Mouse (Mus musculus): ENCODE results near the gene Zmiz2. TPM values are rescaled to one million over a fixed set of nuclear protein-coding genes. Genes with fewer than 3 reads are reported as not detected.
A peak's percentile ranks its signal among the peaks of the same experiment; 100 is the strongest.
"Not testable (repeated sequence)": the region's sequence is repeated elsewhere in the genome, so short reads cannot be mapped to it uniquely, and the experiment has no call there.

The Zmiz2 gene
- polyA plus RNA-seq, 1 experiment from 2014 or later = 7.4 TPM

DNA sequence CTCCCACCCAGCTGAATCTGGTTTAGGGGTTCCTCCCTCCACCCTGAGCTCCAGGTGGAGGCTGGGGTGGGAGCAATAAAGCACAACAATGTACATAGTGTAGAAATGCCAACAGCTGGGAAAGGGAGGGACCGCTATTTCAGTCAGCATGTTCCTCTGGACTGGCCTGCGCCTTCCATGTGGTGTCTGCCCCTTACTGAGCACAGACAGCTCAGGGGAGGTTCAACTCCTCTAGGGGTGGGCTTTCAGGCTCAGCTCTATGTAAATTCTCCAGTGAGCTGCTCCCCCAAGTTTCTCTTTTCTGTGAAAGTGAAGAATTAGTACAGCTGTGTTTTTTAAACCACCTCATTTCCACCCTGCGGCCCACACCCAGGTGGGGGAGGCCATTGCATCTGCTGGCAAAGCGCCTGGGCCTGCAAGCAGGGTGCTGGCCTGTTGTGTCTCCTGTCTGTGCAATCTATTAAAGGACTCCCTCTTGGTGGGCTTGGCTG is 16.8 kb downstream of the Zmiz2 start:
- Histone ChIP-seq H3K4me3 (ENCODE audit: low read length) (no peak overlapping the region), H3K9me3 (replicated peaks; ENCODE audit: control insufficient read depth, low read length) (no peaks in the 10 kb centered on the region), H3K4me2 (ENCODE audit: low read depth, low read length) (no peak overlapping the region), H3K9ac (ENCODE audit: low read length) (peak overlapping the region; percentile 52), H3K27me3 (ENCODE audit: control insufficient read depth, insufficient read depth, low read length) (no peaks in the 10 kb centered on the region), H3K27ac (ENCODE audit: low read length) (peak overlapping the region; percentile 83), H3K36me3 (ENCODE audit: control insufficient read depth, insufficient read depth) (peaks cover 37% of the 10 kb centered on the region), H3K4me1 (ENCODE audit: control insufficient read depth, insufficient read depth, low read length) (peaks cover 42% of the 10 kb centered on the region)
- 54% methylated on average over 4 of the region's 4 CpGs for WGBS
- peak; percentile 10; the same call in 1 of the 2 replicates for ATAC-seq (replicated peaks; ENCODE audit: extremely low read depth, insufficient read depth, low FRiP score)

DNA sequence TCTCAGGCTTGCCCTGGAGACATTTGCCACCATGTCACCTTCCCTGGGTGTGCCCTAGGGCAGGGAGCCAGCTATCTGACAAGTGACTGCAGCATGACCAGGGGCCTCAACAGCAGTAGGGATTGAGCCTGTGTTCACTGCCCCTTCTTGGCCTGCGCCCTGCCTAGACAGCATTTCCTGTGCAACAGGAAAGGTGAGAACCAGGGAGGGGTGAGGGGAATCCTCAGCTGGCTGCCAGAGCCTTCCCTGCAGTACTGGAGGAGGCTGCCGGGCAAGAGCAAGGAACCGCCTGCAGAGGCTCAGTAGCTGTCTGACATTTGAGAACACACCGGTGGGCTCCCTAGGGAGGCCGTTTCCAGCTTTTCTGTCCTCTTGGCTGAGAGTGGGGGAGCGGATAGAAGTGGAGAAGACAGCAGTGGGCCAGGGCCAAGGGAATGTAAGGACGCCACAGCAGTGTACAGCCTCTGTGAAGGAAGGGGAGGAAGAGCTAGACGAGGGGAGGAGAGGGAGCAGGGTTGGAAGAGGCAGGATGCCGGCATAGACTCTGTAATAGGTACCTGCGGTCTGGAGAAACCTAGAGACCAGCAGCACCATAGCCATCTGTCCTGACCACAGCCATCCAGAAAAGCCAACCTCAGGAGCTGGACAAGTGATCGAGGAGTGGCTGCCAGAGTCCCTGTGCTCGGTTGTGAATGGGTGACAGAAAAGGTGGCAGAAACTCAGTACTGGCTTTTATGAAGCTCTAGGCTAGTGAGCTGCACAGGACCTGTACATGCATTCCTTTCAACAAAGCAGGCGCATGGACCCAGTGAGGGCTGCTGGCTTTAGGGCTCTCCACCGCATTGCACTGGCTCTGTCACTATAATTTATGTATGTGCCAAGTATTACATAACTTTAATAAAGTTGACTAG is 17.6 kb downstream of the Zmiz2 start:
- peaks cover 31% of the 10 kb centered on the region for H3K36me3 ChIP-seq (ENCODE audit: control insufficient read depth, insufficient read depth)
- H3K9me3 ChIP-seq (replicated peaks; ENCODE audit: control insufficient read depth, low read length) = no peaks in the 10 kb centered on the region
- peak overlapping the region; percentile 30 for H3K9ac ChIP-seq (ENCODE audit: low read length)
- H3K27me3 ChIP-seq (ENCODE audit: control insufficient read depth, insufficient read depth, low read length) = no peaks in the 10 kb centered on the region
- no peak overlapping the region for H3K4me3 ChIP-seq (ENCODE audit: low read length)
- 23% methylated on average over 14 of the region's 14 CpGs for WGBS
- peaks cover 42% of the 10 kb centered on the region for H3K4me1 ChIP-seq (ENCODE audit: control insufficient read depth, insufficient read depth, low read length)
- peak overlapping the region; percentile 2; the same call in 1 of the 2 replicates for H3K4me2 ChIP-seq (ENCODE audit: low read depth, low read length)
- peak; percentile 72 for ATAC-seq (replicated peaks; ENCODE audit: extremely low read depth, insufficient read depth, low FRiP score)
- H3K27ac ChIP-seq (ENCODE audit: low read length) = peak overlapping the region; percentile 83

DNA sequence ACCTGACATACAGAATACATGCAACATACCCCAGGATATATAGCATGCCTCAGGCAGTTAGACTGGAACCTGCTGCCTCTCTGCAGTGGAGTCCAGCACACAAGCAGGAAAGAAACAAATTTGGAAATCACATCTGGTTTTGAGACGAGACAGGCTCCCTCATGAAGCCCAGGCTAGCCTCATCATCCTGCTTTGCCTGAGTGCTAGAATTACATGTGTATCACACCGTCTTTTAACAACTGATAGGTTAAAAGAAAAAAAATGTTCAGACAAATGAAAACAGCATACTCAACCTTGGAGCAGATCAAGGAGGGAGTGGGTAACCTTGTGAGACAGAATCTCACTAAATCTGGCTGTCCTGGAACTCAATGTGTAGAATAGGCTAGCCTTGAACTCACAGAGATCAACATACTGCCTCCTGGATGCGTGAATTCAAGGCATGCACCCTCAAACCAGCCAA is 18.3 kb downstream of the Zmiz2 start:
- WGBS = 81% methylated on average over 3 of the region's 3 CpGs

DNA sequence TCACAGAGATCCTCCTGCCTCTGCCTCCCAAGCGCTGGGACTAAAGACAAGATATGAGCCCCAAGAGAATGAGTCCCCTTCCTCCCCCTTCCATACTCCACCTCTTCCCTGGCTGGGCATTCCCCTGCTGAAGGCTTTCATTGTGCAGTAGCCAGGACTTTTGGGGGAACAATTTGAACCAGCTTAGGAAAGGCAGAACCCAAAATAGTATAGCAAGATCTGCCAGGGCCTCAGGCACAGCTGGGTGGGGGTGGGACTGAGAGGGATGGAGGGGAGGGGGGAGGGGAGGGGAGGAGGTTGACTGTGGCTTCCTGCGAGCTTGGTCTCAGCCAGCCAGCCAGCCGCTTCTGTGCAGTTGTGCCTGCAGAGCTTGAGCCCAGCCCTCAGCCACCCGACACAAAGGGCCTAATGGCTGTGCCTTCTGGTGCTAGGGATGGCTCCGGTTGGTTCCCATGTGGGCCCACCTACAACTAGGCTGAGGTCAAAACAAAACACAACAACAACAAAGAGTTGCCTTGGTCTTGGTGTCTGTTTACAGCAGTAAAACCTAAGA is 21.3 kb downstream of the Zmiz2 start:
- Histone ChIP-seq H3K4me3 (ENCODE audit: low read length) (no peak overlapping the region), H3K9me3 (replicated peaks; ENCODE audit: control insufficient read depth, low read length) (no peaks in the 10 kb centered on the region), H3K27ac (ENCODE audit: low read length) (peak overlapping the region; percentile 41; the same call in 1 of the 2 replicates), H3K36me3 (ENCODE audit: control insufficient read depth, insufficient read depth) (no peaks in the 10 kb centered on the region), H3K4me1 (ENCODE audit: control insufficient read depth, insufficient read depth, low read length) (peaks cover 39% of the 10 kb centered on the region), H3K27me3 (ENCODE audit: control insufficient read depth, insufficient read depth, low read length) (no peaks in the 10 kb centered on the region), H3K9ac (ENCODE audit: low read length) (peak overlapping the region; percentile 34; the same call in 1 of the 2 replicates), H3K4me2 (ENCODE audit: low read depth, low read length) (no peak overlapping the region)
- WGBS = 44% methylated on average over 5 of the region's 5 CpGs
- ATAC-seq (replicated peaks; ENCODE audit: extremely low read depth, insufficient read depth, low FRiP score) = peak; percentile 21

More for the DNA sequence above, 18.3 kb downstream of the Zmiz2 start:
- Histone ChIP-seq H3K9ac (ENCODE audit: low read length) (peak overlapping the region; percentile 30), H3K4me3 (ENCODE audit: low read length) (no peak overlapping the region), H3K36me3 (ENCODE audit: control insufficient read depth, insufficient read depth) (peaks cover 24% of the 10 kb centered on the region), H3K27me3 (ENCODE audit: control insufficient read depth, insufficient read depth, low read length) (no peaks in the 10 kb centered on the region), H3K4me1 (ENCODE audit: control insufficient read depth, insufficient read depth, low read length) (peaks cover 45% of the 10 kb centered on the region), H3K9me3 (replicated peaks; ENCODE audit: control insufficient read depth, low read length) (no peaks in the 10 kb centered on the region), H3K27ac (ENCODE audit: low read length) (peak overlapping the region; percentile 83; the same call in 1 of the 2 replicates), H3K4me2 (ENCODE audit: low read depth, low read length) (no peak overlapping the region)
- no peak for ATAC-seq (replicated peaks; ENCODE audit: extremely low read depth, insufficient read depth, low FRiP score)

DNA sequence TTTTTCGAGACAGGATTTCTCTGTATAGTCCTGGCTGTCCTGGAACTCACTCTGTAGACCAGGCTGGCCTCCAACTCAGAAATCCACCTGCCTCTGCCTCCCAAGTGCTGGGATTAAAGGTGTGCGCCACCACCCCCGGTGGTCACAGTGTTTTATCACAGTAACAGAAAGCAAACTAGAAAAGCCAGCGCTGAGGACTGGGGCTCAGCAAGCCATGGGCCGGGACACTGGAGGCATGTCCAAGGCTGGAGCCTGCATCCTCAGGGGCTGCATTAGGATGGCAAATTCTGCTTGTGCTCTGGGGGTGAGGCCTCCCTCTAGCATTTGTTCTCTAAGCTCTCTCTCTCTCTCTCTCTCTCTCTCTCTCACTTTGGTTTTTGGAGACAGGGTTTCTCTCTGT is 21.9 kb downstream of the Zmiz2 start:
- not testable (repeated sequence) for H3K4me2 ChIP-seq (ENCODE audit: low read depth, low read length); ATAC-seq (replicated peaks; ENCODE audit: extremely low read depth, insufficient read depth, low FRiP score); H3K36me3 ChIP-seq (ENCODE audit: control insufficient read depth, insufficient read depth); H3K9me3 ChIP-seq (replicated peaks; ENCODE audit: control insufficient read depth, low read length); H3K4me3 ChIP-seq (ENCODE audit: low read length); H3K9ac ChIP-seq (ENCODE audit: low read length); H3K27ac ChIP-seq (ENCODE audit: low read length); H3K27me3 ChIP-seq (ENCODE audit: control insufficient read depth, insufficient read depth, low read length)
- peaks cover 34% of the 10 kb centered on the region for H3K4me1 ChIP-seq (ENCODE audit: control insufficient read depth, insufficient read depth, low read length)
- WGBS = 86% methylated on average over 5 of the region's 5 CpGs

DNA sequence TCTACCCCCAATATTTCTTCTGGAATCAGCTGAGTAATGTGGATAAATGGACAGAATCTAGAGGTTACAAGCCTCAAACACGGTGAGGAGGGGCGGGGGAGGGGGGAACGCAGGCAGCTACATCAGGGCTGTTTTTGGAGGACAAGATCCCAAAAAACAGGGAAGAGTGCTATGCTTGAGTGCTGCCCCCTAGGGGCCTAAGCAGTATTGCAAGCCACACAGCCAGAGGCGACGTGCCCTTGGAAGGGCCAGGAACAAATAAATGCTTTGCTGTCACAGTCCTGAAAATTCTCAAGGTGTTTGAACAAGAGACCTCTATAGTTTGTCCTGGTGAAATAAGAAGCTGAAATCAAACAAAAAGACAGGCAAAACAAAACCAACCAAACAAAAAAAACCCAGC is 22.8 kb downstream of the Zmiz2 start:
- Histone ChIP-seq H3K4me2 (ENCODE audit: low read depth, low read length) (no peak overlapping the region), H3K9me3 (replicated peaks; ENCODE audit: control insufficient read depth, low read length) (no peaks in the 10 kb centered on the region), H3K9ac (ENCODE audit: low read length) (no peak overlapping the region), H3K4me3 (ENCODE audit: low read length) (no peak overlapping the region), H3K27ac (ENCODE audit: low read length) (no peak overlapping the region), H3K27me3 (ENCODE audit: control insufficient read depth, insufficient read depth, low read length) (no peaks in the 10 kb centered on the region), H3K36me3 (ENCODE audit: control insufficient read depth, insufficient read depth) (no peaks in the 10 kb centered on the region), H3K4me1 (ENCODE audit: control insufficient read depth, insufficient read depth, low read length) (peaks cover 25% of the 10 kb centered on the region)
- WGBS = 8% methylated on average over 5 of the region's 5 CpGs
- no peak for ATAC-seq (replicated peaks; ENCODE audit: extremely low read depth, insufficient read depth, low FRiP score)

DNA sequence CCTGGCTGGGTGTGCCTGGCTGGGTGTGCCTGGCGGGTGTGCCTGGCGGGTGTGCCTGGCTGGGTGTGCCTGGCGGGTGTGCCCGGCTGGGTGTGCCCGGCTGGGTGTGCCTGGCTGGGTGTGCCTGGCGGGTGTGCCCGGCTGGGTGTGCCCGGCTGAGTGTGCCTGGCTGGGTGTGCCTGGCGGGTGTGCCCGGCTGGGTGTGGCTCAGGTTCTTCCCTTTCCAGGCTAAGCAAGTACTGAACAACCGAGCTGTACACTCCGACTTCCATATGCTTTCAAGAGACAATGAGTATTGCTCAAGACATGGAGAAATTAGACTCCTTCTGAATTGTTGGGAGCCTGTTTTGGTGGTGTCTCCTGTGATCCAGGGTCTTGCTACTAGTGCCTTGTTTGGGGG is 24.4 kb downstream of the Zmiz2 start:
- Histone ChIP-seq H3K4me1 (ENCODE audit: control insufficient read depth, insufficient read depth, low read length) (peaks cover 28% of the 10 kb centered on the region), H3K27me3 (ENCODE audit: control insufficient read depth, insufficient read depth, low read length) (no peaks in the 10 kb centered on the region), H3K36me3 (ENCODE audit: control insufficient read depth, insufficient read depth) (peaks cover 3% of the 10 kb centered on the region), H3K9ac (ENCODE audit: low read length) (no peak overlapping the region), H3K27ac (ENCODE audit: low read length) (no peak overlapping the region), H3K4me2 (ENCODE audit: low read depth, low read length) (no peak overlapping the region), H3K9me3 (replicated peaks; ENCODE audit: control insufficient read depth, low read length) (no peaks in the 10 kb centered on the region), H3K4me3 (ENCODE audit: low read length) (no peak overlapping the region)
- no peak for ATAC-seq (replicated peaks; ENCODE audit: extremely low read depth, insufficient read depth, low FRiP score)
- 97% methylated on average over 9 of the region's 12 CpGs for WGBS

DNA sequence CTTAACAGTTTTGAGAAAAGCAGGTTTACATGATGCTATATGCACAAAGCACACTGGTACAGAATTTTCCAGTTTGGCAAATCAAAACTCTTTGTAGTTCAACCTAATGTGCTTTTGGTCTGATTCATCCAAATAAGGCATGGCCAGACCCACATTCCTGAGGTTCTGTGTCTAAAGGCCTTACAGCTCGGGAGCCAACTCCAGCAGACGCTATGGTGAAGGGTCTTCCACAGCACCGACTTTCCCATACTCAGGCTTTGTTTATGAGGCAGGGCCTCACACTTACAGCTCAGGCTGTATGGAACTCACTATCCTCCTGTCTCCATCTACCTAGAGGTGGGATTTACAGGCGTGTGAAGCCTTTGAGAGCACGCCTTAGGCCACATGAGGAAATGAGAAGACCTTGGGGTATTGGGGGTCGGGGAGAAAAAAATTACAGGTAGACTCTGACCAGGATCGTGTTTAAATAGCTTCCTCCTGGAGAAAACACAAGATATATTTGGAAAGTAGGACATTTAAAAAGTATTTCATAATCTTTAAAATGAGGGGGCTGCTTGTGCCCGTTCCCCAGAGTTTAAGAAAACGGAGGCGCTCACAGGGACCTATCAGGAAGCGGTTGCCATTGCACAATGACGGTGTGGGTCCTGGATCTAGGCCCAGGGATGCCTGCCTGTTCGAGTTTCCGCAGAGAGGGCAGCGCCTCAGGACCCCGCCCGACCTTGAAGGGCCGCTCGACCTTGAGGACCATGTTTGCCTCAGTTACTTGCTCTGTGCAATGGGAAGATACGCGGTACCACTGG is 26.1 kb downstream of the Zmiz2 start, which contains the start of gene Ppia:
Gene Ppia (plus strand): TSS at position 693 of the 800 bp plus-strand sequence.
- Histone ChIP-seq H3K9ac (ENCODE audit: low read length) (peak within 1 kb of the TSS; percentile 98), H3K36me3 (ENCODE audit: control insufficient read depth, insufficient read depth) (peaks cover 17% of the 10 kb centered on the region), H3K27me3 (ENCODE audit: control insufficient read depth, insufficient read depth, low read length) (no peaks in the 10 kb centered on the region), H3K27ac (ENCODE audit: low read length) (peak within 1 kb of the TSS; percentile 99), H3K9me3 (replicated peaks; ENCODE audit: control insufficient read depth, low read length) (no peaks in the 10 kb centered on the region), H3K4me3 (ENCODE audit: low read length) (peak within 1 kb of the TSS; percentile 99), H3K4me1 (ENCODE audit: control insufficient read depth, insufficient read depth, low read length) (peaks cover 34% of the 10 kb centered on the region), H3K4me2 (ENCODE audit: low read depth, low read length) (peak within 1 kb of the TSS; percentile 98)
- WGBS = 12% methylated on average over 21 of the region's 21 CpGs
- peak; percentile 35 for ATAC-seq (replicated peaks; ENCODE audit: extremely low read depth, insufficient read depth, low FRiP score)
